Mouse (Mus musculus) limb, embryonic 10.5 days (tissue): ENCODE results near the gene Tubal3. TPM values are rescaled to one million over a fixed set of nuclear protein-coding genes. Genes with fewer than 3 reads are reported as not detected.

Source experiments
- DNase-seq: peaks from one replicate; pipeline ENCODE4 v3.0.0-alpha.2; 2017; ENCODE audit warnings: low spot score
- H3K27ac ChIP-seq: fragments of 300-500 bp; sonication (generic); 2 replicates; pipeline ENCODE4 v1.5.1; 2016; ENCODE audit warnings: mild to moderate bottlenecking
- H3K27me3 ChIP-seq: fragments of 300-500 bp; sonication (generic); 2 replicates; pipeline ENCODE4 v1.6.1; 2016; ENCODE audit warnings: low read depth, mild to moderate bottlenecking; ENCODE audit not compliant: poor library complexity, severe bottlenecking
- H3K36me3 ChIP-seq: fragments of 300-500 bp; sonication (generic); 2 replicates; pipeline ENCODE4 v1.6.1; 2016; ENCODE audit warnings: mild to moderate bottlenecking, moderate library complexity
- H3K4me1 ChIP-seq: fragments of 300-500 bp; sonication (generic); 2 replicates; pipeline ENCODE4 v1.6.1; 2016
- H3K4me3 ChIP-seq: fragments of 300-500 bp; sonication (generic); 2 replicates; pipeline ENCODE4 v1.5.1; 2016; ENCODE audit warnings: mild to moderate bottlenecking, moderate library complexity
- H3K9me3 ChIP-seq: fragments of 300-500 bp; sonication (generic); replicated peaks from 2 replicates; pipeline ENCODE4 v1.6.1; 2016; ENCODE audit warnings: mild to moderate bottlenecking
- WGBS: fragments of 180-500 bp; shearing (Covaris S2); methylation state at CpG from one replicate; pipeline ENCODE4 v1.1.7; 2016; 5-methylcytosine and 5-hydroxymethylcytosine counted together
- microRNA-seq: library from miRNA; unstranded; fragments of <30 nt; microRNA quantifications from one replicate; pipeline ENCODE4, GENCODE M21; 2017
- polyA plus RNA-seq: library from polyadenylated mRNA; unstranded; fragments of >200 nt; fragmentation: Nextera tagmentation; extraction: Ambion mirVana; gene quantifications from 2 replicates; pipeline ENCODE4 v1.2.1, GENCODE M21; 2016

Gene Tubal3
- polyA plus RNA-seq, 1 experiment from 2014 or later = not detected

- Histone ChIP-seq H3K27me3 (no peaks in the 10 kb centered on the region), H3K9me3 (no peaks in the 10 kb centered on the region), H3K36me3 (no peaks in the 10 kb centered on the region), H3K27ac (no peak within 1 kb of the TSS), H3K4me1 (peaks cover 20% of the 10 kb centered on the region), H3K4me3 (no peak within 1 kb of the TSS)
- WGBS = 75% methylated on average over 2 of the region's 2 CpGs
- DNase-seq = no peak
Measured at GRCm38 (mm10) chr13:3945249-3945648, 27.2 kb downstream of the Tubal3 start, which contains the start of gene Ucn3. Gene Ucn3, minus strand, starts transcription at chr13:3945349.

DNA sequence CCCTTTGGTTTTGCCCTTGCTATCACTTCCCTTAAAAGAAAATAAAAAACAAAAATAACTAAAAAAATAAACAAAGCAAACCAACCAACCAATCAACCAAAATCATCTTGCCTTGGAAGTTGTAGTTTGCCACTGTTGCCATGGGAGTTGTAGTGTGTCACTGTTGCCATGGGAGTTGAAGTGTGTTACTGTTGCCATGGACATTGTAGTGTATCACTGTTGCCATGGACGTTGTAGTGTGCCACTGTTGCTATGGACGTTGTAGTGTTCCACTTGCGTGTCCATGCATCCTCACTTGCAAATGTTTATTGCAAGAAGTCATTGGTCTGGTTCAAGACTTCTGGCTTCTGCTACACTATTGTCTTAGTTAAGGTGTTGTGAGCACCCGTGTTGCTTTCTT is 29.2 kb downstream of the Tubal3 start:
- Histone ChIP-seq H3K27ac (no peak overlapping the region), H3K4me3 (no peak overlapping the region), H3K4me1 (peaks cover 20% of the 10 kb centered on the region), H3K9me3 (no peaks in the 10 kb centered on the region), H3K27me3 (no peaks in the 10 kb centered on the region), H3K36me3 (no peaks in the 10 kb centered on the region)
- 93% methylated on average over 4 of the region's 4 CpGs for WGBS
- no peak for DNase-seq

DNA sequence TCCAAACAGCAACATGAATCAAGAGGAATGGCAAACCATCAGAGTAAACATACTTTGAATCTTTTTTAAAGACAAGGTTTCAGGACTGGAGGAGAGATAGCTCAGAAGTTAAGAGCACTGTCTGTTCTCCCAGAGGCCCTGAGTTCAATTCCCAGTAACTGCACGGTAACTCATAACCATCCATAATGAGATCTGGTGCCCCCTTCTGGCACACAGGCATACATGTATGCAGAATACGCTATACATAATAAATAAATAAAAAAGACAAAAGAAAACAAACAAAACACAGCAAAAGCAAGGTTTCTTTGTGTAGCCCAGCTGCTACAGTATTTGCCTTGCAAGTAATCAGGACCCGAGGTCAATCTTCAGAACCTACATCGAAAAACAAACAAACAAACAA is 31.4 kb downstream of the Tubal3 start:
- Histone ChIP-seq H3K4me1 (peaks cover 10% of the 10 kb centered on the region), H3K27ac (no peak overlapping the region), H3K36me3 (no peaks in the 10 kb centered on the region), H3K27me3 (no peaks in the 10 kb centered on the region), H3K9me3 (no peaks in the 10 kb centered on the region), H3K4me3 (no peak overlapping the region)
- 89% methylated on average over 4 of the region's 4 CpGs for WGBS
- DNase-seq = no peak

DNA sequence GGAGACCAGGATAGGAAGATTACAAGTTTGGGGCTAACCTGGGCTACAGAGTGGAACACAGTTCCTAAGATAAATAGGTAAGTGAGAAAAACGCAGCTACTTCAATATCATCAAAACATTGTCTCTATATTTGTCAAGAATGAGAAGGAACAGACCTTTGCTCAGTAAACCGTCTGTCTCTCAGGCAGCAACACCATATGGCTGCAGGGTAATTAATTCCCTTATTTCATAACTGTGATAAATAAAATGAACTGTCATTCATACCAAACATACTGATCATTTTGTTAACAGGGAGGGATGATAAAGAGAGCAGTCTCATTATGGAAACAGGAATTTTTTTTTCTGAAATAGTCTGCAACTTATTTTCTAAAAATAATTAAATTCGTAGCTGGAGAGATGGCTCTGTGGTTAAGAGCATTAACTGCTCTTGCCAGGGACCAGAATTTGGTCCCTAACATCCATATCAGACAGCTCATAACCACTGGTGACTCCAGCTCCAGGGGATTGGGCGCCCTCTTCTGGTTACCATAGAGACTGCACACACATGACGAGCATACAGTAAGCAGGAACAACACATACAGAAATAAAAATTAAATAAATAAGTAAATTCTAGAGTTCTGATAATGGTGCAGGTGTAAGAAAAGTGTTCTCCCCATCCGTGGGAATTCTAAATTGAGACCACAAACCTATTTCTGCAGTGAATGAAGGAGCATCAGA is 33.3 kb downstream of the Tubal3 start:
- DNase-seq = no peak
- Histone ChIP-seq H3K27me3 (no peaks in the 10 kb centered on the region), H3K36me3 (no peaks in the 10 kb centered on the region), H3K9me3 (no peaks in the 10 kb centered on the region), H3K4me3 (no peak overlapping the region), H3K27ac (no peak overlapping the region), H3K4me1 (0 out of 2 replicates have a peak, but pooled peaks cover 3% of the 10 kb centered on the region)
- 82% methylated on average over 6 of the region's 6 CpGs for WGBS

- Histone ChIP-seq H3K4me3 (no peak overlapping the region), H3K27me3 (no peaks in the 10 kb centered on the region), H3K27ac (no peak overlapping the region), H3K36me3 (no peaks in the 10 kb centered on the region), H3K4me1 (no peaks in the 10 kb centered on the region), H3K9me3 (no peaks in the 10 kb centered on the region)
- no peak for DNase-seq
- WGBS = 92% methylated on average over 4 of the region's 4 CpGs
Measured at GRCm38 (mm10) chr13:3968849-3969248, 50.8 kb downstream of the Tubal3 start.

Small RNA genes lying within 50 kb of the gene (microRNA-seq; reads per million reads assigned to microRNA genes)
- gene Gm22460 = not detected

Other genes starting within 250 kb of the Tubal3 start
- gene Calml3, start 114.0 kb upstream of the Tubal3 start, polyA plus RNA-seq = not detected in 2 replicates
- not detected in 2 replicates for gene Calm4, start 80.5 kb upstream of the Tubal3 start, polyA plus RNA-seq
- not detected in 2 replicates for gene Calm5, start 64.1 kb upstream of the Tubal3 start, polyA plus RNA-seq
- gene Net1, start 54 bp upstream of the Tubal3 start, polyA plus RNA-seq = 70.6 and 101 TPM in 2 replicates
- gene Ucn3, start 27.1 kb downstream of the Tubal3 start, polyA plus RNA-seq = 0.09 TPM in 1 of 2 replicates, not detected in the other
- 0.18 TPM in 2 replicates for gene Akr1c14, start 130.7 kb downstream of the Tubal3 start, polyA plus RNA-seq
- gene Akr1c18, start 232.4 kb downstream of the Tubal3 start, polyA plus RNA-seq = not detected in 2 replicates